ENCODE assay signal across 16 mouse cellular contexts in genomic region chr10:76680758-76681650, GRCm38 (mm10). TPM values are rescaled to one million over a fixed set of nuclear protein-coding genes. Genes with fewer than 3 reads are reported as not detected.
A peak's percentile ranks its signal among the peaks of the same experiment; 100 is the strongest.
DNase-seq lines count a peak whose midpoint lies in the region; ATAC-seq and TF ChIP-seq lines count a peak whose summit lies in the region.
"Had no signal": no experiment of that assay in that cellular context is flagged by ENCODE, and none has a peak within 500 bp of the region (broad histone marks: within the 10 kb centered on the region; RNA-seq: fewer than 3 reads in every experiment).

No protein-coding gene starts in this region.

- TF ChIP-seq POLR2A in cerebellum, adult 2 months (IDR thresholded peaks at IDR 0.05; ENCODE audit: borderline replicate concordance, insufficient read depth, low read length) = no peak

- WGBS in liver, embryonic 11.5 days = 66% methylated on average over 6 of the region's 6 CpGs
- 59% methylated on average over 6 of the region's 6 CpGs for WGBS in liver, postnatal 0 days (ENCODE audit: insufficient replicate concordance)
- WGBS in embryonic facial prominence, embryonic 14.5 days = 83% methylated on average over 6 of the region's 6 CpGs
- WGBS in stomach, embryonic 14.5 days = 76% methylated on average over 6 of the region's 6 CpGs
- 88% methylated on average over 6 of the region's 6 CpGs for WGBS in forebrain, embryonic 14.5 days
- 91% methylated on average over 6 of the region's 6 CpGs for WGBS in cerebellum, adult 2 months

- H3K36me3 ChIP-seq in liver, embryonic 11.5 days (ENCODE audit: control insufficient read depth, insufficient read depth, low read length) = no peaks in the 10 kb centered on the region
- no peaks in the 10 kb centered on the region for H3K36me3 ChIP-seq in liver, postnatal 0 days (replicated peaks; ENCODE audit: insufficient read depth, low read length)
- no peaks in the 10 kb centered on the region for H3K36me3 ChIP-seq in embryonic facial prominence, embryonic 14.5 days (ENCODE audit: control insufficient read depth, insufficient read depth, low read length)
- no peaks in the 10 kb centered on the region for H3K36me3 ChIP-seq in stomach, embryonic 14.5 days (ENCODE audit: control insufficient read depth, insufficient read depth, low read length)
- H3K36me3 ChIP-seq in forebrain, embryonic 14.5 days (ENCODE audit: control insufficient read depth, insufficient read depth, low read length) = no peaks in the 10 kb centered on the region
- H3K36me3 ChIP-seq: limb, embryonic 12.5 days; midbrain, embryonic 12.5 days had no signal

- no peaks in the 10 kb centered on the region for H3K27me3 ChIP-seq in liver, embryonic 11.5 days (replicated peaks; ENCODE audit: control insufficient read depth, insufficient read depth, low read length)
- H3K27me3 ChIP-seq in liver, postnatal 0 days (ENCODE audit: insufficient read depth, low read length) = no peaks in the 10 kb centered on the region
- H3K27me3 ChIP-seq in embryonic facial prominence, embryonic 14.5 days (replicated peaks; ENCODE audit: control insufficient read depth, insufficient read depth, low read length) = no peaks in the 10 kb centered on the region
- H3K27me3 ChIP-seq in stomach, embryonic 14.5 days (ENCODE audit: control insufficient read depth, insufficient read depth, low read length) = no peaks in the 10 kb centered on the region
- no peaks in the 10 kb centered on the region for H3K27me3 ChIP-seq in forebrain, embryonic 14.5 days (replicated peaks; ENCODE audit: control insufficient read depth, insufficient read depth, low read length)
- H3K27me3 ChIP-seq in cerebellum, adult 2 months (ENCODE audit: control insufficient read depth, insufficient read depth, low read length) = no peaks in the 10 kb centered on the region
- H3K27me3 ChIP-seq: forebrain, embryonic 13.5 days; limb, embryonic 12.5 days had no signal

- H3K27ac ChIP-seq in liver, embryonic 11.5 days (ENCODE audit: low read depth, low read length) = 0 out of 2 replicates have a peak overlapping the region, but pooled peaks have one; percentile 3
- H3K27ac ChIP-seq in liver, postnatal 0 days (ENCODE audit: low read depth) = no peak overlapping the region
- peak overlapping the region; percentile 1 for H3K27ac ChIP-seq in embryonic facial prominence, embryonic 14.5 days (replicated peaks; ENCODE audit: low read depth, low read length)
- H3K27ac ChIP-seq in stomach, embryonic 14.5 days (ENCODE audit: low read length) = peak overlapping the region; percentile 89
- no peak overlapping the region for H3K27ac ChIP-seq in forebrain, embryonic 14.5 days (ENCODE audit: low read depth, low read length)
- H3K27ac ChIP-seq in cerebellum, adult 2 months (ENCODE audit: insufficient read depth, low read length) = no peak overlapping the region
- H3K27ac ChIP-seq: forebrain, embryonic 13.5 days; limb, embryonic 12.5 days; midbrain, embryonic 12.5 days had no signal

- no peaks in the 10 kb centered on the region for H3K9me3 ChIP-seq in liver, embryonic 11.5 days (ENCODE audit: control insufficient read depth, low read length)
- H3K9me3 ChIP-seq in liver, postnatal 0 days (ENCODE audit: low read length) = no peaks in the 10 kb centered on the region
- H3K9me3 ChIP-seq in embryonic facial prominence, embryonic 14.5 days (ENCODE audit: control insufficient read depth, low read length) = no peaks in the 10 kb centered on the region
- no peaks in the 10 kb centered on the region for H3K9me3 ChIP-seq in stomach, embryonic 14.5 days (ENCODE audit: control insufficient read depth, low read depth, low read length)
- no peaks in the 10 kb centered on the region for H3K9me3 ChIP-seq in forebrain, embryonic 14.5 days (replicated peaks; ENCODE audit: control insufficient read depth, low read length)
- H3K9me3 ChIP-seq: forebrain, embryonic 13.5 days; limb, embryonic 12.5 days; midbrain, embryonic 12.5 days had no signal

- H3K4me3 ChIP-seq in liver, embryonic 11.5 days (ENCODE audit: low read depth, low read length) = no peak overlapping the region
- H3K4me3 ChIP-seq in liver, postnatal 0 days (ENCODE audit: low read depth, low read length) = no peak overlapping the region
- H3K4me3 ChIP-seq in embryonic facial prominence, embryonic 14.5 days (ENCODE audit: low read depth, low read length) = no peak overlapping the region
- no peak overlapping the region for H3K4me3 ChIP-seq in stomach, embryonic 14.5 days (ENCODE audit: low read depth, low read length)
- H3K4me3 ChIP-seq in forebrain, embryonic 14.5 days (ENCODE audit: low read depth, low read length) = no peak overlapping the region
- H3K4me3 ChIP-seq in cerebellum, adult 2 months (replicated peaks; ENCODE audit: insufficient read depth, low read depth, low read length) = no peak overlapping the region
- H3K4me3 ChIP-seq: forebrain, embryonic 13.5 days; limb, embryonic 12.5 days; midbrain, embryonic 12.5 days; myocyte had no signal

- no peak for TF ChIP-seq CTCF in liver, postnatal 0 days (IDR thresholded peaks at IDR 0.05; ENCODE audit: low read depth)
- no peak for TF ChIP-seq CTCF in cerebellum, adult 2 months (IDR thresholded peaks at IDR 0.05; ENCODE audit: borderline replicate concordance, insufficient read depth, low read depth, low read length)

- H3K9ac ChIP-seq in liver, embryonic 11.5 days (ENCODE audit: low read depth, low read length) = no peak overlapping the region
- H3K9ac ChIP-seq in liver, postnatal 0 days (replicated peaks) = no peak overlapping the region
- no peak overlapping the region for H3K9ac ChIP-seq in embryonic facial prominence, embryonic 14.5 days (ENCODE audit: low read depth, low read length)
- no peak overlapping the region for H3K9ac ChIP-seq in stomach, embryonic 14.5 days (replicated peaks; ENCODE audit: low read depth, low read length)
- no peak overlapping the region for H3K9ac ChIP-seq in forebrain, embryonic 14.5 days (ENCODE audit: low read length)
- H3K9ac ChIP-seq: forebrain, embryonic 13.5 days; limb, embryonic 12.5 days; midbrain, embryonic 12.5 days had no signal

- TF ChIP-seq EP300 in liver, postnatal 0 days (IDR thresholded peaks at IDR 0.05; ENCODE audit: low read depth) = no peak

- ATAC-seq in liver, embryonic 11.5 days (replicated peaks; ENCODE audit: low FRiP score) = no peak
- no peak for ATAC-seq in liver, postnatal 0 days
- peak; percentile 66; the same call in 1 of the 2 replicates for ATAC-seq in embryonic facial prominence, embryonic 14.5 days (ENCODE audit: low read depth)
- peak; percentile 86; the same call in 1 of the 2 replicates for ATAC-seq in stomach, embryonic 14.5 days (ENCODE audit: insufficient number of reproducible peaks, insufficient read depth, low FRiP score, low read depth)
- no peak for ATAC-seq in forebrain, embryonic 14.5 days
- ATAC-seq: forebrain, embryonic 13.5 days had no signal

- DNase-seq in heart, adult 11 months = peak; percentile 85
- DNase-seq in heart, adult 8-10 months (ENCODE audit: low spot score) = no peak
- DNase-seq in liver, embryonic 11.5 days (ENCODE audit: low spot score) = no peak
- no peak for DNase-seq in liver, postnatal 0 days
- DNase-seq in embryonic facial prominence, embryonic 14.5 days (ENCODE audit: low spot score) = peak; percentile 60
- no peak for DNase-seq in forebrain, embryonic 14.5 days (ENCODE audit: low spot score)
- DNase-seq in cerebellum, adult 2 months = no peak
- DNase-seq: adrenal gland, adult 8-10 months; cerebellum, adult 11-12 months; thymus, adult 18-20 months had no signal

- H3K4me2 ChIP-seq in liver, embryonic 11.5 days = no peak overlapping the region
- no peak overlapping the region for H3K4me2 ChIP-seq in liver, postnatal 0 days (ENCODE audit: low read depth, low read length)
- H3K4me2 ChIP-seq in embryonic facial prominence, embryonic 14.5 days (ENCODE audit: low read depth, low read length) = no peak overlapping the region
- H3K4me2 ChIP-seq in stomach, embryonic 14.5 days (replicated peaks; ENCODE audit: low read depth, low read length) = no peak overlapping the region
- H3K4me2 ChIP-seq in forebrain, embryonic 14.5 days (ENCODE audit: low read length) = no peak overlapping the region
- H3K4me2 ChIP-seq: forebrain, embryonic 13.5 days; limb, embryonic 12.5 days; midbrain, embryonic 12.5 days had no signal

- no peaks in the 10 kb centered on the region; the same call in 1 of the 2 replicates for H3K4me1 ChIP-seq in liver, embryonic 11.5 days (replicated peaks; ENCODE audit: control insufficient read depth, insufficient read depth, low read length)
- H3K4me1 ChIP-seq in liver, postnatal 0 days (ENCODE audit: insufficient read depth) = no peaks in the 10 kb centered on the region
- peaks cover 29% of the 10 kb centered on the region for H3K4me1 ChIP-seq in embryonic facial prominence, embryonic 14.5 days (ENCODE audit: control insufficient read depth, insufficient read depth, low read length)
- H3K4me1 ChIP-seq in stomach, embryonic 14.5 days (ENCODE audit: control insufficient read depth, insufficient read depth, low read length) = peaks cover 35% of the 10 kb centered on the region
- no peaks in the 10 kb centered on the region for H3K4me1 ChIP-seq in forebrain, embryonic 14.5 days (ENCODE audit: control insufficient read depth, insufficient read depth, low read length)
- H3K4me1 ChIP-seq in cerebellum, adult 2 months (ENCODE audit: control insufficient read depth, insufficient read depth, low read length) = no peaks in the 10 kb centered on the region
- H3K4me1 ChIP-seq: forebrain, embryonic 13.5 days; midbrain, embryonic 12.5 days had no signal

RNA-seq across cellular contexts. Expression of gene Col6a1, which starts 45.0 kb away (rescaled TPM):
- 10 to 100 TPM; 23.3 to 31.8 (median 29.8) TPM for total RNA-seq in heart, adult 8-10 months (2022)
- polyA plus RNA-seq in liver, embryonic 11.5 days (2014; fragmentation: Nextera tagmentation; extraction: Ambion mirVana) = 18.1 and 20.8 TPM in 2 replicates
- polyA plus RNA-seq in liver, postnatal 0 days (2015; fragmentation: Nextera tagmentation; extraction: Ambion mirVana) = 7.7 and 8.7 TPM in 2 replicates
- polyA plus RNA-seq in embryonic facial prominence, embryonic 14.5 days (2014; fragmentation: Nextera tagmentation; extraction: Ambion mirVana) = 405 and 419 TPM in 2 replicates
- 275 and 292 TPM in 2 replicates for polyA plus RNA-seq in stomach, embryonic 14.5 days (2014; fragmentation: Nextera tagmentation; extraction: Ambion mirVana)
- polyA plus RNA-seq in forebrain, embryonic 14.5 days (2014; fragmentation: Nextera tagmentation; extraction: Ambion mirVana) = 6.6 and 10.8 TPM in 2 replicates
- 13.0 and 13.2 TPM in 2 replicates for polyA plus RNA-seq in cerebellum, adult 2 months (2012; rRNA removed)
- total RNA-seq: common myeloid progenitor, adult 5-6 weeks had no signal

RNA-seq across cellular contexts. Expression of gene Col6a2, which starts 57.6 kb away (rescaled TPM):
- 10 to 100 TPM; 27.7 to 45.4 (median 40.4) TPM for total RNA-seq in heart, adult 8-10 months (2022)
- polyA plus RNA-seq in liver, embryonic 11.5 days (2014; fragmentation: Nextera tagmentation; extraction: Ambion mirVana) = 16.1 and 18.2 TPM in 2 replicates
- 5.9 and 6.2 TPM in 2 replicates for polyA plus RNA-seq in liver, postnatal 0 days (2015; fragmentation: Nextera tagmentation; extraction: Ambion mirVana)
- polyA plus RNA-seq in embryonic facial prominence, embryonic 14.5 days (2014; fragmentation: Nextera tagmentation; extraction: Ambion mirVana) = 243 TPM in 2 replicates
- polyA plus RNA-seq in stomach, embryonic 14.5 days (2014; fragmentation: Nextera tagmentation; extraction: Ambion mirVana) = 148 and 176 TPM in 2 replicates
- 4.7 and 7.1 TPM in 2 replicates for polyA plus RNA-seq in forebrain, embryonic 14.5 days (2014; fragmentation: Nextera tagmentation; extraction: Ambion mirVana)
- polyA plus RNA-seq in cerebellum, adult 2 months (2012; rRNA removed) = 2.9 and 4.0 TPM in 2 replicates

Comparison
In these comparisons a context has a peak if more than half of its experiments do, and no peak if none do; other contexts are left out.
1. DNase-seq: peak in heart, adult 11 months (single experiment) and embryonic facial prominence, embryonic 14.5 days (single experiment); none in heart, adult 8-10 months (single experiment), liver, embryonic 11.5 days (single experiment), liver, postnatal 0 days (single experiment), forebrain, embryonic 14.5 days (single experiment) and cerebellum, adult 2 months (0 of 2).
2. H3K27ac ChIP-seq: peak in liver, embryonic 11.5 days (single experiment), embryonic facial prominence, embryonic 14.5 days (single experiment) and stomach, embryonic 14.5 days (single experiment); none in liver, postnatal 0 days (single experiment), forebrain, embryonic 14.5 days (single experiment) and cerebellum, adult 2 months (single experiment).
3. ATAC-seq: peak in embryonic facial prominence, embryonic 14.5 days (single experiment) and stomach, embryonic 14.5 days (single experiment); none in liver, embryonic 11.5 days (single experiment), liver, postnatal 0 days (single experiment) and forebrain, embryonic 14.5 days (single experiment).
4. RNA of gene Col6a1, which starts 45.0 kb away (polyA plus RNA-seq): 405 to 419 TPM in embryonic facial prominence, embryonic 14.5 days and 275 to 292 TPM in stomach, embryonic 14.5 days; 18.1 to 20.8 TPM in liver, embryonic 11.5 days, 13.0 to 13.2 TPM in cerebellum, adult 2 months, 7.7 to 8.7 TPM in liver, postnatal 0 days and 6.6 to 10.8 TPM in forebrain, embryonic 14.5 days; every median in the first group is over 10 times any median in the second.